Mouse (Mus musculus) bone marrow macrophage, adult 2 months (primary cell): ENCODE measurements around the gene Ubxn11.

ENCODE experiments used
- CTCF ChIP-seq: IDR thresholded peaks from 2 replicates; pipeline ENCODE4 v1.5.1; 2012; ENCODE audit warnings: low read depth, mild to moderate bottlenecking, low read length, moderate library complexity
- POLR2A ChIP-seq: IDR thresholded peaks from 2 replicates; pipeline ENCODE4 v1.6.1; 2012; ENCODE audit warnings: mild to moderate bottlenecking, low read depth, low read length, borderline replicate concordance

- TF ChIP-seq CTCF (no peak), POLR2A (no peak)
These were observed 11.1 kb downstream of the Ubxn11 start for GRCm38 (mm10) chr4:134113356-134113994.
